Mouse (Mus musculus): ENCODE measurements around the gene Snrnp200. TPM values are rescaled to one million over a fixed set of nuclear protein-coding genes. Genes with fewer than 3 reads are reported as not detected.
"Not testable (repeated sequence)": the region's sequence is repeated elsewhere in the genome, so short reads cannot be mapped to it uniquely, and the experiment has no call there.

The Snrnp200 gene
- 10 to 100 TPM; 65.2 to 66.4 TPM for total RNA-seq (2021)
- long read RNA-seq, experiment 1, full-length matches to known transcripts = 5 of 47 reads
- long read RNA-seq, experiment 1, partial matches to known transcripts = 42 of 47 reads
- long read RNA-seq, experiment 1, other reads (novel, unspliced or antisense) = 0 of 47 reads
- long read RNA-seq, experiment 2, full-length matches to known transcripts = 2 of 41 reads
- long read RNA-seq, experiment 2, partial matches to known transcripts = 38 of 41 reads
- long read RNA-seq, experiment 2, other reads (novel, unspliced or antisense) = 1 of 41 reads

GRCm38 (mm10) chr2:127207547-127208451 lies at the start of gene Snrnp200, which contains the start of gene 1810024B03Rik:
Gene Snrnp200, plus strand, starts transcription at chr2:127208386.
Gene 1810024B03Rik, minus strand, starts transcription at chr2:127208280.
- DNase-seq = peak; percentile 96 to 97

DNA sequence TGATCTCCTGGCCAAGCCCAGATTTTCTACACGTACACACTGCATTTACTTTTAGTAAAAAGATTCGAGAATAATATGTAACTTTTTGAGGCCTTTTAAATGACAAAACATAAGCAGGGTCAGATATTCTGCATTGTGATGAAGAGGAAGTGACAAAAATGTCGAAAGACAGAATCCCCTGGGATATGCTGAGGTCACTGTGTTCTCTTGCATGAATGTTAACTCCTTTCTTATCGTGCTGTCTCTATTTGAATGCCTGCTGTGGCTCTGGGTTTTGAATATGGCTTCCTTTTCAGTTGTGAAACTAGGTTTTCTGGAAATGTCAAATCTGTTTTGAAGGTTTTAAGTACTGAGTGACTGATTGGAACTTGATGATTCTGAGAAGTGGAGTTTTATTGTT lies 42.5 kb upstream of the Snrnp200 start:
- peak in 1 of 2 experiments; percentile 6 for DNase-seq

GRCm38 (mm10) chr2:127166261-127166660 lies 41.9 kb upstream of the Snrnp200 start:
- peak; percentile 31 to 60 for DNase-seq

DNA sequence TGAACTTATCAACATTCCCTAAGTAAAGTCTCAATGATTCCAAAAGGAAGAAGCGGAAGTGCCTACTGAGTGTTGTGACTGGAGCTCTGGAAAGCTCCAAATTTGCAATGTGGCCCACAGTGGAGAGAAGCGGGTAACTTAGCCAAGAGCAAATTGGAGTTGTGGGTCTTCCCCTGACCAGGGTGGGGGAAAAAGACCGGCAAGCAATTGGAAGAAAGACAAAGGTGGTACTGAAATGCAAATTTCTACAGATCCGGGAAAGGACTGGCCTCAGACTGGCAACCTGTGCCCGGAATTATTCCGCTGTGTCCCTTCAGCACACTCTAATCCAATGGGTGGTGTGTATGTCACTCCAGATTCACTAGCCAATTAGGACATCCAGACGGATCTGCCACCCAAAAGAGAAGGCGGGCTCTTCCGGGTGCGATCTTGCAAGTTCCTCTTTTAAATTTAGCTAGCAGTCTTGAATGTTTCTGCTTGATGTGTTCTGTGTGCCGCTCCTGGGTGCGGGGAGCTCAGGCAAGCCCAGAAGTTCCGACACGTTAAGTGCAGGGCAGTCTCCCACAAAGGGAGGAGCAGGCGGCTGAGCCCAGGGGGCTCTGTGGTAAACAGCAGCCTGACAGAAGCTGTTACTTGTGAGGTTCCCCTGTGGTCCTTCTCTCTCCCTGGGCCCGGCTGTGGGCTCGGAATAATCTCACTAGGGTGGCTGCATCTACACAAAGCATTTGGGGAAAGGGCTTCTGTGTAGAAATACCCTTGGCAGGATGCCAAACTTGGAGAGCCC lies 25.4 kb upstream of the Snrnp200 start:
- peak; percentile 89 to 93 for DNase-seq

DNA sequence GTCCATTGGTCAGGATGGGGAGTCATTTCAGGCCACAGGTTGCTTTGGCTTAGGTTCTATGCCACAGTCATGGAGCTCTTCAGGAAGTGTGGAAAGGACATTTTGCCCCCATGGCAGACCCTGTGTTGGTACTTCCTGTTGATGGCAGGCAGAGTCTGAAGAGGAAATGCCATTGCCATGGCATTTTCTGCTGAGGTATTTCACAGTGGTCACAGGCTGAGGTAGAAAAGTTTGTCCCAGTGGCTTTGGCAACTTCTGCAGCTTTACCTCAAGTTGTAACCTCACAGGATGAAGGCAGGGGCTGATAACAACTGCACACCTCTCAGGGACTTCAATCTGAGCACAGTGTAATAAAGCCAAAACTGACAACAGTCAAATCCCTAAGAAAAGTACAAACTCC lies 18.6 kb upstream of the Snrnp200 start:
- no peak for DNase-seq

GRCm38 (mm10) chr2:127204932-127205331 lies 3.3 kb upstream of the Snrnp200 start:
- DNase-seq = peak; percentile 54 to 81

DNA sequence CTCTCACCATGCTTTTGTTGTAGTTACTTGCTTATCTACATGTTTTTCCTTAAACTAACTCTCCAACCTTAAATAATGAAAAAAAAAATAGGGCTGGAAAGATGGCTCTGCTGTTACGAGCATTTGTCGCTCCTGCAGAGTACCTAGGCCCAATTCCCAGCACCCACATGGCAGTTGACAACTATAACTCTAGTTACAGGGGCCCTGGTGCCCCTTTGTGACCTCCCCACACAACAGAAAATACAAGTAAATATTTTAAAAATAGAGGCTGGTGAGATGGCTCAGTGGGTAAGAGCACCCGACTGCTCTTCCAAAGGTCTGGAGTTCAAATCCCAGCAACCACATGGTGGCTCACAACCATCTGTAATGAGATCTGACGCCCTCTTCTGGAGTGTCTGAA lies 2.2 kb upstream of the Snrnp200 start:
- not testable (repeated sequence) for DNase-seq

- no peak for DNase-seq
These were observed 1.3 kb upstream of the Snrnp200 start for GRCm38 (mm10) chr2:127206916-127207315.

- no peak for DNase-seq
These were observed 225 bp downstream of the Snrnp200 start for GRCm38 (mm10) chr2:127208452-127208769.

DNA sequence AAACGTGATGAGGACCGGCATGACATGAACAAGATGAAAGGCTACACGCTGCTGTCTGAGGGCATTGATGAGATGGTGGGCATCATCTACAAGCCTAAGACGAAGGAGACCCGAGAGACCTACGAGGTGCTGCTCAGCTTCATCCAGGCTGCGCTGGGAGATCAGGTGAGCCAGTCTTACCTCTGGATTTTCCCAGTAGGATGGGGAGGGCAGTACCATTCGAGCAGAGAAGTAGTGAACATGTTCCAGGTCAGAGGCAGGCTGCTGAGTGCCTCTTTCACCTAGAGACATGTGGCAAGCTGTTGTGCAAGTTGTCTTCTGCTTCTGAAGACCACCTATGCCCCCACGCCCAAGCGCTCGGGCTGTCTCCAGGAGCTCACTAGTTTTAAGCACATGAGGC lies 2.5 kb downstream of the Snrnp200 start:
- no peak for DNase-seq

DNA sequence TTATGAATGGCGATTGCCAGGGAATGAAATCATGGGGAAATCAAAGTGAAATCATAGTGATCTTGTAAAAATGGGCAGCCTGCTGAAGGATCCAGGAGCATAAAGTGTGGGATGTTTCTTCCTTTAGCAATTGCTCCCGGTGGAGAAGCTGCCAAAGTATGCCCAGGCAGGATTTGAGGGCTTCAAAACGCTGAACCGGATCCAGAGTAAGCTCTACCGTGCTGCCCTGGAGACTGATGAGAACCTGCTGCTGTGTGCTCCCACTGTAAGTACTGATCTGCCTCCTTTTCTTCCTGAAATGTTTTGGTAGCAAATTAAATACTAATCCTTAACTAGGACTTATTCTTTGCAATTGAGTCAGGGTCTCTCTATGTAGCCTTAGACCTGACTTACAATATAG lies 9.6 kb downstream of the Snrnp200 start:
- no peak for DNase-seq

DNA sequence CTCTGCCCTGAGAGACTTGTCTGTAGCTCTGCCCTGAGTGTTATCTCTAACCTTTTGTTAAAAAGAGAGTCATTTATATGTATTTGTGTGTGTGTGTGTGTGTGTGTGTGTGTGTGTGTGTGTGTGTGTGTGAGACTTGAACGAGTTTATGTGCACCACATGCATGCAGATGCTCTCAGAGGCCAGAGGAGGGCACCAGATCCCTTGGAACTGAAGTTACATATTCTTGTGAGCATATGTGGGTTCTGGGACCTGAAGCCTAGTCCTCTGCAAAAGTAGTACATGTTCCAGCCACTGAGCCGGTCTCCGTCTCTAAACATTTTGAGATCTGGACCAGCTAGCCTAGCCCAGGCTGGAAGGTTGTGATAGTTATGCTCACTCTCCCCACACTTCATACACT lies 17.1 kb downstream of the Snrnp200 start:
- DNase-seq = no peak

DNA sequence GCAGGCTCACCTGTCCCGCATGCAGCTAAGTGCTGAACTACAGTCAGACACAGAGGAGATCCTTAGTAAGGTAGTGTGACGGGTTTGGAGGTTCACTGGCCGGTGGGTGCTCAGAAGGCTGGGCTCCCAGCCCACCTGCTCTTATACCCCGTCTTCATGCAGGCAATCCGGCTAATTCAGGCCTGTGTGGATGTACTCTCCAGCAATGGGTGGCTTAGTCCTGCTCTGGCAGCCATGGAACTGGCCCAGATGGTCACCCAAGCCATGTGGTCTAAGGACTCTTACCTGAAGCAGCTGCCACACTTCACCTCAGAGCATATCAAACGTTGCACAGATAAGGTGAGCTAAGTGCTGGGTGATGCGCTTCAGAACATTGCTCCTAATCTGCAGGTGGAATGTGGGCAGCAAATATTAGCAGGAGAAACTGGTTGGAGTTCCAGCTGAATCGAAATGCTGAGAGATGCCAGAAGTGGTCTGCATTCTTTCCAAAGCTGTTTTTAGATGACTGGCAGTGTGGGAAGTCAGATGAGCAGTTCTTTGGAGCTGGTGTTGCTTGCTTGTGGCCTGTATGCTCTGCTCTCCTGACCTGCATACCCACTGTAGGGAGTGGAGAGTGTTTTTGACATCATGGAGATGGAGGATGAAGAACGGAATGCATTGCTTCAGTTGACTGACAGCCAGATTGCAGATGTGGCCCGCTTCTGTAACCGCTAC lies 29.9 kb downstream of the Snrnp200 start:
- no peak for DNase-seq

DNA sequence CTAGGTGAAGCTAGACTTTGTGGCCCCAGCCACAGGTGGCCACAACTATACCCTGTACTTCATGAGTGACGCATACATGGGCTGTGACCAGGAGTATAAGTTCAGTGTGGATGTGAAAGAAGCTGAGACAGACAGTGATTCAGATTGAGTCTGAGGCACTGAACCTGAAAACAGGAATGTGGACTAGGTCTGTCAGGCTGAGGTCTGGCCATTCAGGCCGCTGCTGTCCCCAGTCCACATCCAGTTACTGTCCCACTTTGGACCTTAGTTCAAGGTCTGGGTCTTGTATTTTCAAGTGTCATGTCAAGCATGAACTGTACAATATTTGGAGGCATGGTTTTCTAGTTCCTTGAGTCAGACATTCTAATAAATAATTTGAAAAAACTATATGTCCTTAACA lies 31.9 kb downstream of the Snrnp200 start:
- no peak for DNase-seq

DNA sequence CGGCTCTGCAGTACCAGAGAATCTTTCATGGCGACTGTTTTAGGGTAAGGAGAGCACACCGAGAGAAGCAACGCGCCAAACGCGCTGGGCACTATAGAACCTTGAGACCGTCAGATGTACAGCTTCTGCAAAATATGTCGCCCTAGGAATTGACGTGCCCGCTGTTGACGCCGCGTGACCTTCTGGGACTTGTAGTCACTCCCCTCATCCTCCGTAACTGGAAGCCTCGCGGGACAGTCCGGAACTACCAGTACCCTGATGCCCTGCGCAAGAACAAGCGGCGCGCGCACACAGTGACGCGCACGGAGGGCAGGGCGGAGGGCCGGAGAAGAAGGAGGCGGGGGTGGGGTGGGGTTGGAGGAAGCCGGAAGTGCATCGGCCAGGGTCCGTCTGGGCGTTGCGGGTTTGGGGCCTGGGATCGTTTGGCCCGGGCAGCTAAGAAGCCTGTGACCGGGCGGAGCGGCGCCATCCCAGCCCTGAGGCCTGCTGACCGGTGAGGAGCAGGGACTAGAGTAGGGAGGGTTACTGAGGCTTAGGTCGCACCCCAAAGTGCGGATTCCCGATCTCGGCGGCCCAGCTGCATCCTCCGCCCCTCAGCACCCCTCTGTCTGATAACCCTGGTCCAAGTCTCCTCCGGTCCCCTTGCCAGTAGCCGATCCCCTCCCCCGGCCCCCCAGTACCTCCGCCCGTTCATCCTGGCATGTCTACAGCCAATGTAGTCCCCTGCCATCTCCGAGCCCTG lies 39.6 kb downstream of the Snrnp200 start, which contains the start of the genes Ciao1 and Tmem127:
Ciao1 (minus strand) TSS at position 225 of the 742 bp plus-strand sequence.
Tmem127 (plus strand) TSS at position 317 of the 742 bp plus-strand sequence.
- DNase-seq = peak; percentile 97 to 99

DNA sequence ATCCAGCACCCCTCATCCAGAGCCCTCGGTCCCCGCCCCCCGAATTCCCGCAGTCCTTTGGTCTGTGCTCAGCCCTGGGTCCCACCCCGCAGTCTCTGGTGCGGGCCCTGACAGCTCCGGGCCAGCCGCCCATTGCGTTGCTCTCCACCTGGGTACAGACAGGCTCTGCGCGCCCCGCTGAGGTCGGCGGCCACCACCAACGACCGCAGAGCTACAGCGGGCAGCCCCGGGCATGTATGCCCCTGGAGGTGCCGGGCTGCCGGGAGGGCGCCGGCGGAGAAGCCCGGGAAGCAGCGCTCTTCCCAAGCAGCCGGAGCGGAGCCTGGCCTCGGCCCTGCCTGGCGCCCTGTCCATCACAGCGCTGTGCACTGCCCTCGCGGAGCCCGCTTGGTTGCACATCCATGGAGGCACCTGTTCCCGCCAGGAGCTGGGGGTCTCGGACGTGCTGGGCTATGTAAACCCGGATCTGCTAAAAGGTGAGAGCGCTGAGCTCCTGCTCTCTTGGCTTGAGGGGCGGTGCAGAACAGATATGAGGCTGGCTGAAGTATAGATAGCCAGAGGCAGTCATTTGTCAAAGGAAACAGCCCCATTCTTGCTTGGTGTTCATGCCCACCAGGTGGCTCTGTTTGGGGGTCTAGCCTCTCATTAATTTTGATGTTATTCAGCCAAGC lies 40.3 kb downstream of the Snrnp200 start:
- DNase-seq = peak; percentile 37 to 41

DNA sequence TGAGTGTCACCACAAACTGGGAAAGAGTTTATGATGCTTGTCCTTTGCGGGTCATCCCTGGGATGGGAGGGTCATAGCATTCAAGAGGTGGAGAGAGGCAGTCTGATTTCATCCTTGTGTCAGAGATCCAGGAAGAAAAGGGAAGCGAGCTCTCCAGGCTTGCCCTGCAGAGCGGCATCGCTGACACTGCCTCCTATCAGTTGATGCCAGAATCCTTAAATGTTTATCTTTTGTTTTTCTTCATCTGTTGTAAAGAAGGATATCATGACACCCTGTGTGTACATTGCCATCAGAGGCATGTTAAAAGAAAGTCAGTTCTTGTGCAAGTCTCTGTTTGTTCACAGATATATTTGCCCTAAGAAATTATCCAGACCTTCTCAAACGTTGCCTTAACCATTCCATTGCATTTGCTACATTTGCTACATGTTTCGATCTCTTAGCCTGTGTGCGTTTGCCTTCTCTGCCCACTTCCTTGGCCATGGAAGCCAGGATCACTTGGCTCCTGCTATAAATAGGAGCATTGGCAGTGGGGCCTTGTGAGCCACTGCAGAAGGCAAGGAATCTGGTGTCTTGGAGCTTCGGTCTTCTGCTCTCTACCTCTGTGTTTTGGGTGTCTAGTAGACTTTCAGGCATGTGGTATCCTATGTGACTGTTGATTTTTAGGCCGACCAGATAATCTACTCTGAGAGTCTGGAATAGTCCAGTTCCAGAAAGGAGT lies 42.3 kb downstream of the Snrnp200 start:
- peak; percentile 23 to 39 for DNase-seq

DNA sequence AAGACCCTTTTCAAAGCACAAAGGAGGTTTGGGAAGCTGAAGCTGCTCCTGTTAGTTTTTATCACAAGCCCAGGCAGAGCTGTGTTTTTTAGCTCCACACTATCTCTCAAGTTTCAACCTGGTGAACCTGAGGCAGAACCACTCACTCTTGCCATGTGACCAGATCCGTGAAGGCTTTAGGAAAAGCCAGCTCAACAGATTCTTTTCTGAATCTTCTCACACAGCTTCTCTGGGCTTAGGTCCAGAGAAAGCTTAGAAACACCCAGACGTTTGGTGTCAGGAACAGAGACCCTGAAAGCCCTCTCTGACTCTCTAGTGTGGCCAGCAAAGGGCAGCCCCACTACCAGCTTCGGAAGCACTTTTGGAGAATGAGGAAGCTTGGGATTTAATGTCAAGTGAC lies 43.3 kb downstream of the Snrnp200 start:
- DNase-seq = no peak

GRCm38 (mm10) chr2:127251880-127252527 lies 43.8 kb downstream of the Snrnp200 start:
- no peak for DNase-seq

Measured in heart, adult 18-20 months (tissue).